Mouse (Mus musculus) macrophage (primary cell): ENCODE results near the gene Pygo1. TPM values are rescaled to one million over a fixed set of nuclear protein-coding genes. Genes with fewer than 3 reads are reported as not detected.

Experiments used
- H3K27ac ChIP-seq: fragments of 350-480 bp; formaldehyde crosslinking; 2 replicates; pipeline ENCODE4 v1.9.0; 2021
- H3K36me3 ChIP-seq: fragments of 350-480 bp; formaldehyde crosslinking; 2 replicates; pipeline ENCODE4 v1.9.0; 2021; ENCODE audit errors: inconsistent target
- H3K4me3 ChIP-seq: fragments of 350-480 bp; formaldehyde crosslinking; 2 replicates; pipeline ENCODE4 v1.9.0; 2021; ENCODE audit errors: inconsistent target
- H3K79me2 ChIP-seq: fragments of 350-480 bp; formaldehyde crosslinking; 2 replicates; pipeline ENCODE4 v1.9.0; 2021; ENCODE audit errors: inconsistent target
- WGBS: methylation state at CpG from one replicate; pipeline ENCODE4 v1.1.7; 2026; ENCODE audit warnings: inconsistent platforms; ENCODE audit not compliant: missing documents; 5-methylcytosine and 5-hydroxymethylcytosine counted together
- polyA plus RNA-seq: library from polyadenylated mRNA; stranded (reverse); fragments of 250-400 nt; gene quantifications from 3 replicates; pipeline ENCODE4 v1.2.4, GENCODE M21; 2018; ENCODE audit warnings: inconsistent platforms

The Pygo1 gene
- polyA plus RNA-seq, 1 experiment from 2014 or later, result not detected

- Histone ChIP-seq H3K36me3 (no peaks in the 10 kb centered on the region), H3K4me3 (no peak overlapping the region), H3K79me2 (peaks cover 41% of the 10 kb centered on the region; the same call in 1 of the 2 replicates), H3K27ac (no peak overlapping the region)
- 100% methylated on average over 5 of the region's 5 CpGs for WGBS
These were observed 67.1 kb downstream of the Pygo1 start for GRCm38 (mm10) chr9:72992576-72992975.

- no peak overlapping the region for H3K27ac ChIP-seq
- H3K4me3 ChIP-seq, result no peak overlapping the region
- H3K79me2 ChIP-seq, result peaks cover 9% of the 10 kb centered on the region; the same call in 1 of the 2 replicates
- no peaks in the 10 kb centered on the region for H3K36me3 ChIP-seq
These were observed 70.7 kb downstream of the Pygo1 start for GRCm38 (mm10) chr9:72996167-72996566.

- WGBS, result 90% methylated on average over 7 of the region's 7 CpGs
- Histone ChIP-seq H3K27ac (no peak overlapping the region), H3K79me2 (peaks cover 9% of the 10 kb centered on the region; the same call in 1 of the 2 replicates), H3K36me3 (no peaks in the 10 kb centered on the region), H3K4me3 (no peak overlapping the region)
These were observed 71.4 kb downstream of the Pygo1 start for GRCm38 (mm10) chr9:72996806-72997205.

- Histone ChIP-seq H3K79me2 (no peaks in the 10 kb centered on the region), H3K36me3 (peaks cover 9% of the 10 kb centered on the region; the same call in 1 of the 2 replicates), H3K4me3 (no peak overlapping the region), H3K27ac (no peak overlapping the region)
- 100% methylated on average over 2 of the region's 2 CpGs for WGBS
These were observed 75.0 kb downstream of the Pygo1 start for GRCm38 (mm10) chr9:73000487-73000886.

- Histone ChIP-seq H3K79me2 (no peaks in the 10 kb centered on the region), H3K36me3 (peaks cover 18% of the 10 kb centered on the region; the same call in 1 of the 2 replicates), H3K27ac (no peak overlapping the region), H3K4me3 (no peak overlapping the region)
- WGBS, result 84% methylated on average over 13 of the region's 13 CpGs
These were observed 76.0 kb downstream of the Pygo1 start for GRCm38 (mm10) chr9:73001314-73002011.

Other genes starting within 250 kb of the Pygo1 start
- gene Prtg, start 118.8 kb upstream of the Pygo1 start, polyA plus RNA-seq, result not detected in 3 replicates
- gene Dyx1c1, start 33.1 kb downstream of the Pygo1 start, polyA plus RNA-seq, result 0.12 to 0.37 TPM (median 0.19 TPM) in 3 replicates
- not detected in 3 replicates for gene Gm44503, start 33.2 kb downstream of the Pygo1 start, polyA plus RNA-seq
- 2.3 to 5.5 TPM (median 3.3 TPM) in 3 replicates for gene Ccpg1os, start 59.7 kb downstream of the Pygo1 start, polyA plus RNA-seq
- 18.3 to 65.3 TPM (median 63.3 TPM) in 3 replicates for gene Ccpg1, start 59.8 kb downstream of the Pygo1 start, polyA plus RNA-seq
- gene Pigb, start 114.7 kb downstream of the Pygo1 start, polyA plus RNA-seq, result 7.1 to 9.0 TPM (median 7.5 TPM) in 3 replicates
- 2.4 to 3.5 TPM (median 3.3 TPM) in 3 replicates for gene Rab27a, start 119.2 kb downstream of the Pygo1 start, polyA plus RNA-seq
- not detected in 3 replicates for gene Khdc3, start 176.2 kb downstream of the Pygo1 start, polyA plus RNA-seq
- gene Gm20509, start 176.8 kb downstream of the Pygo1 start, polyA plus RNA-seq, result not detected in 3 replicates
- gene Rsl24d1, start 187.8 kb downstream of the Pygo1 start, polyA plus RNA-seq, result 42.8 to 69.1 TPM (median 47.1 TPM) in 3 replicates